Mouse (Mus musculus): Measurements from ENCODE around the gene Apol10b.
"Not testable (repeated sequence)": the region's sequence is repeated elsewhere in the genome, so short reads cannot be mapped to it uniquely, and the experiment has no call there.

Apol10b gene

GRCm38 (mm10) chr15:77595961-77596360 is at the start of gene Apol10b:
Gene Apol10b, minus strand, starts transcription at chr15:77596125.
- in situ Hi-C loops (cut with MboI, MseI), result loop anchor here (10.0 kb wide), 1 partner anchor 619 kb away; no protein-coding TSS in a partner anchor

GRCm38 (mm10) chr15:77643176-77643575 is 47.3 kb upstream of the Apol10b start, which contains the start of gene Apol11b:
Gene Apol11b, minus strand, starts transcription at chr15:77643286.
- in situ Hi-C loops (cut with MboI, MseI), result not testable (repeated sequence)

GRCm38 (mm10) chr15:77629822-77630221 is 33.9 kb upstream of the Apol10b start:
- in situ Hi-C loops (cut with MboI, MseI), result not testable (repeated sequence)

DNA sequence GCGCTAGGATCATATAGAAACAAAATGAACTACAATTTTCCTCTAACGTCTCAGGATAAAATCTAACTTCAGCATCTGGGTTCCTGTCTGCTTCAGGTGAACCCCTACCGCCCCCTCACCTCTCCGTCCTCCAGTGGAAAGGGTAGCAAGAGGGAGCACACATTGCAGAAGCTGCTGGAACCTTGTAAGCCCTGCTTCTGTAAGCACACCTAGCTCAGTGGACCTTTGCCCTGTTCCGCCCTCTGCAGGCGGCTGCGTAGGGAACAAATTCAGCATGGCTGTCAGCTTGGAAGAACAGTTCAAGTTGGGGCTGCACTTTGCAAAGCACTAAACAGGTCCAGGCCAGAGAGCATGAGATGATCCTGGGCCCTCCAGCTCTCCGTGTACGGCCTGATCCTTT is 32.7 kb upstream of the Apol10b start:
- in situ Hi-C loops (cut with MboI, MseI), result not testable (repeated sequence)

- in situ Hi-C loops (cut with MboI, MseI), result not testable (repeated sequence)
Observed at GRCm38 (mm10) chr15:77626471-77626870, 30.5 kb upstream of the Apol10b start.

DNA sequence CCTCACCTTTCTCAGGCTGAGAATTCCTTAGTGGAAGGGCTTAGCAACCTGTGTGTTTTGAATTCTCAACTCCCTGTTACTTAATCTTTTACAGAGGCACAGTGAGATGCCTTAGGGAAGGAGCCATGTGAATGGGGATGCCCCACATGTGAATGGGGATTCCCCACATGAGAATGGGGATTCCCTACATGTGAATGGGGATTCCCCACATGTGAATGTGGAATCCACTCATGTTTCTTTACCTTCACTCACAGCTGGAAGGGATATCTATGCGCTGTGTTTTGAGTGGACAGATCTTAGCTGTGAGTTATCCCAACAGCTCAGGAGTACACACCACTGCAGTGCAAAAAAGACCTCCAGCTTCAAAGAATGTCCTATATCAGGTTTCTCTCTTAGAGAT is 28.8 kb upstream of the Apol10b start:
- in situ Hi-C loops (cut with MboI, MseI), result no loop called here

GRCm38 (mm10) chr15:77606069-77606468 is 10.1 kb upstream of the Apol10b start:
- in situ Hi-C loops (cut with MboI, MseI), result loop anchor here (5.0 kb wide), 1 partner anchor 56 kb away; no protein-coding TSS in a partner anchor

GRCm38 (mm10) chr15:77598958-77599357 is 3.0 kb upstream of the Apol10b start, which contains the start of gene Gm36245:
Gene Gm36245, plus strand, starts transcription at chr15:77599258.
- in situ Hi-C loops (cut with MboI, MseI), result loop anchor here (10.0 kb wide), 1 partner anchor 616 kb away; no protein-coding TSS in a partner anchor

GRCm38 (mm10) chr15:77598429-77598828 is 2.5 kb upstream of the Apol10b start:
- in situ Hi-C loops (cut with MboI, MseI), result loop anchor here (10.0 kb wide), 1 partner anchor 616 kb away; no protein-coding TSS in a partner anchor

GRCm38 (mm10) chr15:77593557-77593956 is 2.4 kb downstream of the Apol10b start:
- in situ Hi-C loops (cut with MboI, MseI), result loop anchor here (10.0 kb wide), 1 partner anchor 621 kb away; no protein-coding TSS in a partner anchor

DNA sequence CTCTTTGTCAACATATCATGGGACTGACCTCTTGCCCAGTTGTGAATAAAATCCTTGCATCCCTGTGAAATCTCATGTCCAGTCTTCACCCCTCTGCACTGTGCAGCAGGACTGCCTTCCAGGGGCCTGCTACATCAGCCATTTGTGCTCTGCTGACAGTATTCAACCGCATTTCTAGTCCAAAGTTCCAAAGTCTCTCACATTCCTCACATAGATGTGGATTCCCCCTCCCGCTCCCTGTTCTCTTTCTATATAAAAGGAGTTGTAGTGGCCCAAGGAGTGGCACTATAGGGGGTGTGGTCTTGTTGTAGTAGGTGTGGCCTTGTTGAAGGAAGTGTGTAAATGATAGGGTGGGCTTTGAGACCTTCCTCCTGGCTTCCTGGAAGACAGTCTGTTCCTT is 5.0 kb downstream of the Apol10b start:
- in situ Hi-C loops (cut with MboI, MseI), result loop anchor here (10.0 kb wide), 1 partner anchor 624 kb away; no protein-coding TSS in a partner anchor

DNA sequence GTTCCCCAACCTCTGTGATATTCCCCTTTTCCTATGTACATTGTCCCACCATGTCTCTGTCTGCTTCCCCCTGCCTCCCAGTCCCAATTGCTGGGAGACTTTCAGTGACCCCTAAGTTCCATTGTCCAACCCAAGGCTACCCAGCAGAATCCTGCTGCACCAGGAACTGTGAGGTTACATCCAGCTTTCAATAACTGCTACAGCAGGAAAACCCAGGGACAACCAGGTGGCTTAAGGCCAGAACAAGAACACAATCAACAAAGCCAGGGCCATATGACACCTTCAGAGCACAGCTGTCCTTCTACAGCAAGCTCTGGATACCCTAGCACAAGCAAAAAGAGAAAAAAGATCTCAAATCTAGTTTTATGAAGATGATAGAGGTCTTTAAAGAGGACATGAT is 6.9 kb downstream of the Apol10b start:
- in situ Hi-C loops (cut with MboI, MseI), result no loop called here

DNA sequence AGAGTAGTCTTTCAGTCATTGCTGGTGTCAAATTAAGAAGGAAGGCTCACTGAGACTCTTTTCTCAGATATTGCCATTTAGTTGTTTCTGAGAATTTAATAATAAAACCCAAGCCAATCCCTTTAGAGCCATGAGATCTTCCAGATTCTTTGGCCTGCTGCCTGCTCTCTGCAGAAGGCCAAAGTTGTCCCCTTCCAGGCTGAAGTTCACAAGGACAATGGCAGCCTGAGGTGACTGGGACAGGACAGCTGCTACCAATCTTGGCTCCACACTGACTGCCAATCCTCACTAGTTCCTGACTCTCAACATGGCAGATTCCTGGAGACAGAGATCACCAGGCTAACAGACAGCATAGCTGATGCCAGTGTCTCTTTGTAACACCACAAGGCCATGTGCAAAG is 8.9 kb downstream of the Apol10b start:
- in situ Hi-C loops (cut with MboI, MseI), result no loop called here

DNA sequence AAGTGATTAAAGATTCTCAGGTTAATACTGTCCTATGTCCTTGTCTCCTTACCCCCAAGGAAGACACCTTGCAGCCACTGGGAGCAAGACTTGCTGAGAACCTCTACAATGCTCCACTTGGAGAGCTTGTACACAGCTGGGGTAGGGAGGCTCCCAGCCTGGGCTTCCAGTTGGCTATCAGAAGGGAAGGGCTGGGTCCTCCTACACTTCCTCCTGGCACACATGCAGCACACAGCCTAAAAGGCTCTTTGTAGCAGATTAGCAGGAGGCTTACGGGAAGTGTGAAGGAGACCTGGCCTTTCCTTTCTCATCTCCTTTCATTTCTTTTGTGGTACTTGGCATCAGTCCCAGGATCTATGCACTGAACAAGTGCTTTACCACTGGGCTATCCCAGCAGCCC is 14.2 kb downstream of the Apol10b start:
- in situ Hi-C loops (cut with MboI, MseI), result no loop called here

GRCm38 (mm10) chr15:77579311-77579710 is 16.6 kb downstream of the Apol10b start:
- in situ Hi-C loops (cut with MboI, MseI), result no loop called here

- in situ Hi-C loops (cut with MboI, MseI), result no loop called here
Observed at GRCm38 (mm10) chr15:77578801-77579200, 17.1 kb downstream of the Apol10b start.

GRCm38 (mm10) chr15:77563219-77563618 is 32.7 kb downstream of the Apol10b start:
- in situ Hi-C loops (cut with MboI, MseI), result no loop called here

- in situ Hi-C loops (cut with MboI, MseI), result no loop called here
Observed at GRCm38 (mm10) chr15:77561792-77562191, 34.1 kb downstream of the Apol10b start, which contains the start of gene 1700025B11Rik. Gene 1700025B11Rik, minus strand, starts transcription at chr15:77561892.

DNA sequence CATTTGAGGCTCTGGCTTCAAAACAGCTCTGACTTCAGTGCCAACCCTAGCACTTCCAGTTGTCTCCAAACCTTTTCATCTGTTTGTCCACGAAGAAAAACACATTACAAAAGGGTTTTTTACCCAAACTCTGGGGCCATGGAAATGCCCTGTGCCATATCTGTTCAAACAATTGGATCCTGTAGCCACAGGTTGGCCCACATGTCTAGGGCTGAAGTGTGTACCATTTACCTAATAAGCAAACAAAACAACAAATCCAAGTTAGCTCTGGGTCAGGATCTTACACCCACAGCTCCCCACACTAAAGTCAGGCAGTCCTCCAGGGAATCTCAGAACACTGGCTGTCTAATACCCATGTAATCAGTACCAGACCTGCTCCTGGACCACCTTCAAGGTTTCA is 56.7 kb downstream of the Apol10b start:
- in situ Hi-C loops (cut with MboI, MseI), result not testable (repeated sequence)
